Mouse (Mus musculus): ENCODE measurements at regions not wholly inside any gene's neighbourhood (a gene's known extent, or its start where the extent isn't known, plus 50 kb on each side); places are given as distances from the start of the nearest gene placed in this dataset.

- WGBS: 53% methylated on average over 1 of the region's 1 CpGs
These were observed 304.0 kb upstream of the Eci2 start for GRCm38 (mm10) chr13:35330926-35331325.

DNA sequence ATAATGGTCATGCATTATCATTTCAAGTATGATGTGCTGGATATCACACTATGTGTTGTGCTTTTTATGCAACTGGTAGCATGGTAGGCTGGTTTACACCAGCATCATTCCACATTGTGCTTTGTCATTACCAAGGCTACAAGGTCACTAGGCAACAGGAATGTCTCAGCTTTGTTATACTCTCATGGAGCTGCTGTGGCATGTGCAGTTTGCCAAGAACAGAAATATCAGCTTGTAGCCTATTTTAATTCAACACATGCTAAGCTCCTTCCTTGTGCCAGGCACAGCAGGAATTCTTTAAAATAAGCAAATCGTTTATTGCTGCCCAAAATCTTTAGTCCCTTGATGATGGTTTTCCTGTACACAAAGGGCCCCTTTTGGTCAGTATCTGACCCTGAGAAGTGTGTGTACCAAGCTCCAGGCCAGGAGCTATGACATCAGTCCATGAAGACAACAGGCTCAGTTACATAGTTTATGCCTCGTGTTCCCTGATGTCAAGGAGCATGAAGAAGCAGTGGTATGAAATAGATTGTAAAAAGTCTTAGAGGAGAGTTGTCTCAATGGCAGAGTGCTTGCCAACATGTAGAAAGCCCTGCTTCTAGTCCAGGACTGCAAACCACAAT lies 314.0 kb upstream of the Cdyl start:
- H3K36me3 ChIP-seq (ENCODE audit: control insufficient read depth, insufficient read depth, low read length): no peaks in the 10 kb centered on the region
- no peaks in the 10 kb centered on the region for H3K27me3 ChIP-seq (replicated peaks; ENCODE audit: control insufficient read depth, insufficient read depth, low read length)
- H3K4me1 ChIP-seq (ENCODE audit: control insufficient read depth, insufficient read depth, low read length): 0 out of 2 replicates have a peak, but pooled peaks cover 2% of the 10 kb centered on the region
- DNase-seq (ENCODE audit: low spot score) (peak; percentile 68), ATAC-seq (peak; percentile 61; the same call in 1 of the 2 replicates)
- 16% methylated on average over 2 of the region's 2 CpGs for WGBS
- no peak overlapping the region for H3K9ac ChIP-seq (ENCODE audit: low read length)
- no peak overlapping the region for H3K27ac ChIP-seq (ENCODE audit: low read depth, low read length)
- no peak overlapping the region for H3K4me3 ChIP-seq (ENCODE audit: low read depth, low read length)
- H3K9me3 ChIP-seq (replicated peaks; ENCODE audit: control insufficient read depth, low read length): no peaks in the 10 kb centered on the region
- H3K4me2 ChIP-seq (ENCODE audit: low read length): no peak overlapping the region

More at GRCm38 (mm10) chr13:35330926-35331325, 304.0 kb upstream of the Eci2 start:
- no peak overlapping the region for H3K27ac ChIP-seq (ENCODE audit: low read depth, low read length)
- H3K4me1 ChIP-seq (ENCODE audit: control insufficient read depth, insufficient read depth, low read length): no peaks in the 10 kb centered on the region
- H3K4me3 ChIP-seq (ENCODE audit: low read depth, low read length): no peak overlapping the region
- no peaks in the 10 kb centered on the region for H3K9me3 ChIP-seq (replicated peaks; ENCODE audit: control insufficient read depth, low read length)
- no peaks in the 10 kb centered on the region for H3K36me3 ChIP-seq (ENCODE audit: control insufficient read depth, insufficient read depth, low read length)
- H3K9ac ChIP-seq (ENCODE audit: low read length): no peak overlapping the region
- ATAC-seq (no peak), DNase-seq (ENCODE audit: low spot score) (no peak)
- H3K27me3 ChIP-seq (replicated peaks; ENCODE audit: control insufficient read depth, insufficient read depth, low read length): no peaks in the 10 kb centered on the region
- no peak overlapping the region for H3K4me2 ChIP-seq (ENCODE audit: low read length)

GRCm38 (mm10) chr13:35348283-35348682 lies 311.4 kb upstream of the Cdyl start:
- no peak overlapping the region for H3K9ac ChIP-seq (ENCODE audit: low read length)
- H3K4me2 ChIP-seq (ENCODE audit: low read length): no peak overlapping the region
- no peak overlapping the region for H3K27ac ChIP-seq (ENCODE audit: low read depth, low read length)
- H3K4me1 ChIP-seq (ENCODE audit: control insufficient read depth, insufficient read depth, low read length): 0 out of 2 replicates have a peak, but pooled peaks cover 2% of the 10 kb centered on the region
- H3K27me3 ChIP-seq (replicated peaks; ENCODE audit: control insufficient read depth, insufficient read depth, low read length): no peaks in the 10 kb centered on the region
- H3K36me3 ChIP-seq (ENCODE audit: control insufficient read depth, insufficient read depth, low read length): no peaks in the 10 kb centered on the region
- ATAC-seq: peak; percentile 62; the same call in 1 of the 2 replicates
- 72% methylated on average over 3 of the region's 3 CpGs for WGBS
- no peak overlapping the region for H3K4me3 ChIP-seq (ENCODE audit: low read depth, low read length)
- H3K9me3 ChIP-seq (replicated peaks; ENCODE audit: control insufficient read depth, low read length): no peaks in the 10 kb centered on the region
- peak; percentile 45 for DNase-seq (ENCODE audit: low spot score)

- 89% methylated on average over 3 of the region's 3 CpGs for WGBS
- Histone ChIP-seq H3K4me3 (ENCODE audit: low read depth, low read length) (no peak overlapping the region), H3K4me1 (ENCODE audit: control insufficient read depth, insufficient read depth, low read length) (no peaks in the 10 kb centered on the region), H3K27ac (ENCODE audit: low read depth, low read length) (no peak overlapping the region), H3K9ac (ENCODE audit: low read length) (no peak overlapping the region), H3K27me3 (replicated peaks; ENCODE audit: control insufficient read depth, insufficient read depth, low read length) (no peaks in the 10 kb centered on the region), H3K4me2 (ENCODE audit: low read length) (no peak overlapping the region), H3K9me3 (replicated peaks; ENCODE audit: control insufficient read depth, low read length) (no peaks in the 10 kb centered on the region), H3K36me3 (ENCODE audit: control insufficient read depth, insufficient read depth, low read length) (no peaks in the 10 kb centered on the region)
- DNase-seq (ENCODE audit: low spot score) (no peak), ATAC-seq (no peak)
These were observed 300.3 kb upstream of the Cdyl start for GRCm38 (mm10) chr13:35359345-35359744.

DNA sequence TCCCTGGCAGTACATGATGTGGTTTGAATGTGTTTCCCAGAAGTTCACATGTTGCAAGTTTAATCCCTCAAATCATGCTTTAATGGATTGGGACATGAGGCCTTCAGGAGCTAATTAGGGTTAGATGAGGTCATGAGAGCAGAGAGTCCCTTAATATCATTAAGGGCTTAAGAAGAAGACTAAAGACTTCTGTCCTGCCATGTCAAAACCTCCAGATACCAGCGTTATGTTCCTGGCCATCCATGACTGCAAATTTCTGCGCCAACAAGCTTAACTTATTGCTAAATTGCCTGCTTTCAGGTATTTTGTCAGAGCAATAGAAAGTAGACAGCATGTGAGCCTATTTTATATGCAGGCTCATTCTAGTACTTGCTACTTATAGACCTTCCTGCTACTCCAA lies 282.1 kb upstream of the Cdyl start:
- H3K9ac ChIP-seq (ENCODE audit: low read length): no peak overlapping the region
- H3K4me1 ChIP-seq (ENCODE audit: control insufficient read depth, insufficient read depth, low read length): no peaks in the 10 kb centered on the region
- H3K36me3 ChIP-seq (ENCODE audit: control insufficient read depth, insufficient read depth, low read length): no peaks in the 10 kb centered on the region
- 89% methylated on average over 2 of the region's 2 CpGs for WGBS
- H3K27ac ChIP-seq (ENCODE audit: low read depth, low read length): no peak overlapping the region
- no peak overlapping the region for H3K4me2 ChIP-seq (ENCODE audit: low read length)
- no peak for DNase-seq (ENCODE audit: low spot score)
- no peak for ATAC-seq
- H3K4me3 ChIP-seq (ENCODE audit: low read depth, low read length): no peak overlapping the region
- H3K9me3 ChIP-seq (replicated peaks; ENCODE audit: control insufficient read depth, low read length): no peaks in the 10 kb centered on the region
- H3K27me3 ChIP-seq (replicated peaks; ENCODE audit: control insufficient read depth, insufficient read depth, low read length): no peaks in the 10 kb centered on the region

GRCm38 (mm10) chr13:35379500-35379899 lies 280.1 kb upstream of the Cdyl start:
- H3K4me1 ChIP-seq (ENCODE audit: control insufficient read depth, insufficient read depth, low read length): no peaks in the 10 kb centered on the region
- H3K36me3 ChIP-seq (ENCODE audit: control insufficient read depth, insufficient read depth, low read length): no peaks in the 10 kb centered on the region
- 97% methylated on average over 2 of the region's 2 CpGs for WGBS
- DNase-seq (ENCODE audit: low spot score): no peak
- no peak for ATAC-seq
- H3K4me3 ChIP-seq (ENCODE audit: low read depth, low read length): no peak overlapping the region
- no peaks in the 10 kb centered on the region for H3K9me3 ChIP-seq (replicated peaks; ENCODE audit: control insufficient read depth, low read length)
- H3K27ac ChIP-seq (ENCODE audit: low read depth, low read length): no peak overlapping the region
- H3K4me2 ChIP-seq (ENCODE audit: low read length): no peak overlapping the region
- no peak overlapping the region for H3K9ac ChIP-seq (ENCODE audit: low read length)
- H3K27me3 ChIP-seq (replicated peaks; ENCODE audit: control insufficient read depth, insufficient read depth, low read length): no peaks in the 10 kb centered on the region

DNA sequence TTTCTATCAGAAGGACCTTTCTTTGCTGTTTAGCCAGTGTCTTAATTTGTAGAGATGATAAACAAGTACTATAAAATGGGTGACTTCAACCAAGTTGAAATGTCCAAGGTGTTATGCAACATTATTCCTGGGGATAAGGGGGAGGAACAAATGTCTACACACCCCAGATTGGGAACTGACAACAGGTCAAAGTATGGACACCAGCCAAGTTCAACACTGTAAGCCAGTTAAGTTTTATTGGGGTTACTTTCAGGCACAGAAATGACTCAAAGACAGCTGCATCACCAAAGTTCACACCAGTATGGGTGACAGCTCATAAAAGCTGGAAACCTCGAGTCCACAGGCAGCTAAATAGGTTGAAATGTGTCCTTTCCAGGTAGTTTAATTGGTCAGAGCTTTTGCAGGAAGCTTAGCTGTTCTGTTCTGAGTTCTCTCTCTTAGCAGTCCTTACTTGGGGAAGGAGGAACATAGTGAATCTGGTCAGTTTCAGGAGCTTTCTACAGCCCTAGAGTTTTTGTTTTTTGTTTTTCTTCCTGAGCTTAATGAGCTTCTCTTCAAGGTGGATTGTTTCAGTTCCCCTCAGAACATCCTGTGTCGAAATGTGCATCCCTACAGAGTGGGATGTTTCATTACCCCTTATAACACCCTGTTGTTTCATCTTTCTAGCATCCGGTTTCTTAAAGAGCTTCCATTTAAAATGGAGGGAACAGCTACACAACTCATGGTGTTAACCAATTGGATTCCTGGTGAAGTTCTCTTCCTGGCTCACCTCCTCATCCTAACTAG lies 279.2 kb upstream of the Cdyl start:
- no peaks in the 10 kb centered on the region for H3K27me3 ChIP-seq (replicated peaks; ENCODE audit: control insufficient read depth, insufficient read depth, low read length)
- H3K9me3 ChIP-seq (replicated peaks; ENCODE audit: control insufficient read depth, low read length): no peaks in the 10 kb centered on the region
- ATAC-seq (no peak), DNase-seq (ENCODE audit: low spot score) (no peak)
- no peak overlapping the region for H3K4me2 ChIP-seq (ENCODE audit: low read length)
- H3K4me1 ChIP-seq (ENCODE audit: control insufficient read depth, insufficient read depth, low read length): no peaks in the 10 kb centered on the region
- no peak overlapping the region for H3K27ac ChIP-seq (ENCODE audit: low read depth, low read length)
- H3K9ac ChIP-seq (ENCODE audit: low read length): no peak overlapping the region
- no peaks in the 10 kb centered on the region for H3K36me3 ChIP-seq (ENCODE audit: control insufficient read depth, insufficient read depth, low read length)
- H3K4me3 ChIP-seq (ENCODE audit: low read depth, low read length): no peak overlapping the region
- 67% methylated on average over 3 of the region's 3 CpGs for WGBS

DNA sequence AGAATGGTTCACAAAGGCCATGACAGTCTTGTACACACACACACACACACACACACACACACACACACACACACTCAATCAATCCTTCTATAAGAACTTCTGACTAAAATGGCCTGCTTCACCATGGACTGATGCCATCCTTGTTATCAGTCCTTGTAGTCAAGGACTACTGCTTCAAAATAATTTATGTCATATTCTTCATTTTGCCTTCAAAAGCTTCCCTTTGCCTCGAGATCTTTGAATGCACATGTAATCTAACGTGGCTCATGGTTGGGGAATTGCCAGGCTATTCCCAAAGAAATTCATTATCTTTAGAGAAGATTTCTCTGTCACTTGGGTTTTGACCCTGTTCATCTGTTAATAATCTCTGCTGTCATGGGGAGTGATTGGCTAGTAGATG lies 278.0 kb upstream of the Cdyl start:
- Histone ChIP-seq H3K4me1 (ENCODE audit: control insufficient read depth, insufficient read depth, low read length) (no peaks in the 10 kb centered on the region), H3K27ac (ENCODE audit: low read depth, low read length) (no peak overlapping the region), H3K9ac (ENCODE audit: low read length) (no peak overlapping the region), H3K36me3 (ENCODE audit: control insufficient read depth, insufficient read depth, low read length) (no peaks in the 10 kb centered on the region), H3K4me3 (ENCODE audit: low read depth, low read length) (no peak overlapping the region), H3K9me3 (replicated peaks; ENCODE audit: control insufficient read depth, low read length) (no peaks in the 10 kb centered on the region), H3K27me3 (replicated peaks; ENCODE audit: control insufficient read depth, insufficient read depth, low read length) (no peaks in the 10 kb centered on the region), H3K4me2 (ENCODE audit: low read length) (no peak overlapping the region)
- ATAC-seq (no peak), DNase-seq (ENCODE audit: low spot score) (no peak)
- WGBS: 85% methylated on average over 2 of the region's 2 CpGs

DNA sequence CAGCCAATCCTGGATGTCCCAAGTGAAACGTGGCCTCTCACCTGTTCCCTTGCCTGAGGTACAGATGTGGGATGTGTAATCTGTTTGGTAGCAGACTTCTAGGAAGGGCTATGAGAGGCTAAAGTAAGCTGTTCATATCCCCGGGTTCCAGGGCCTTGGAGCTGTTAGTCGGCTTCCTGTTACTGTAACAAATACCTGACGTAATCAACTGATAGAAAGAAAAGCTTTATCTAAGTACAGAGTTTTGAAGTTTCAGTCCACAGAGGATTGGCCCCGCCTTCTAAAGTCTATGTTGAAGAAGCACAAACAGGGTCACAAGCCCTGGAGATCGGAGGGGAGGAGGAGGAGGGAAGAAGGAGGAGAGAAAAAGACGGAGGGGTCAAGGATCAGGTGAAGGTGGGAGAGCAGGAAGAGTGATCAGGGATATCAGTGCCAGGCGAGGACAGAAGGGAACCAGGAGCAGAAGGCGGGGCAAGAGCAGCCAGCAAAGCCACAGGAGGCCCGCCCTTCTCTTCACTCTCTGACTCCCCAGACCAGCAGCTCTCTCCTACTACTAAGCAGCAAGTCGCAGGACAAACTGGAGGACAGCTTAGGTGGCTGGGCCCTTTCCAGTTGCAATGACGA lies 276.5 kb upstream of the Cdyl start:
- no peak for ATAC-seq
- Histone ChIP-seq H3K27ac (ENCODE audit: low read depth, low read length) (no peak overlapping the region), H3K4me1 (ENCODE audit: control insufficient read depth, insufficient read depth, low read length) (no peaks in the 10 kb centered on the region), H3K9me3 (replicated peaks; ENCODE audit: control insufficient read depth, low read length) (no peaks in the 10 kb centered on the region), H3K36me3 (ENCODE audit: control insufficient read depth, insufficient read depth, low read length) (no peaks in the 10 kb centered on the region), H3K4me2 (ENCODE audit: low read length) (no peak overlapping the region), H3K4me3 (ENCODE audit: low read depth, low read length) (no peak overlapping the region), H3K9ac (ENCODE audit: low read length) (no peak overlapping the region), H3K27me3 (replicated peaks; ENCODE audit: control insufficient read depth, insufficient read depth, low read length) (no peaks in the 10 kb centered on the region)
- WGBS: 49% methylated on average over 12 of the region's 12 CpGs
- DNase-seq (ENCODE audit: low spot score): no peak
